Mouse (Mus musculus) midbrain, embryonic 16.5 days (tissue): ENCODE data around the gene Chrna9. TPM values are rescaled to one million over a fixed set of nuclear protein-coding genes. Genes with fewer than 3 reads are reported as not detected.

Source experiments
- ATAC-seq: fragments of 200-750 bp; cut with Nextera tagmentation; 2 replicates; pipeline ENCODE4 v1.8.0; 2017; ENCODE audit warnings: moderate TSS enrichment
- H3K27ac ChIP-seq: fragments of 300-500 bp; sonication (generic); 2 replicates; pipeline ENCODE4 v1.5.1; 2014; ENCODE audit warnings: mild to moderate bottlenecking, low read length, mixed read lengths
- H3K27me3 ChIP-seq: fragments of 300-500 bp; sonication (generic); 2 replicates; pipeline ENCODE4 v1.6.1; 2014; ENCODE audit warnings: low read depth, low read length, mixed read lengths; ENCODE audit not compliant: control insufficient read depth, insufficient read depth
- H3K36me3 ChIP-seq: fragments of 300-500 bp; sonication (generic); 2 replicates; pipeline ENCODE4 v1.6.1; 2014; ENCODE audit warnings: mild to moderate bottlenecking, low read length, moderate library complexity, mixed read lengths; ENCODE audit not compliant: control insufficient read depth, insufficient read depth
- H3K4me1 ChIP-seq: fragments of 300-500 bp; sonication (generic); 2 replicates; pipeline ENCODE4 v1.6.1; 2014; ENCODE audit warnings: mild to moderate bottlenecking, low read length, mixed read lengths; ENCODE audit not compliant: control insufficient read depth, insufficient read depth
- H3K4me2 ChIP-seq: fragments of 300-500 bp; sonication (generic); 2 replicates; pipeline ENCODE4 v1.6.1; 2014; ENCODE audit warnings: mild to moderate bottlenecking, low read length, mixed read lengths
- H3K4me3 ChIP-seq: fragments of 300-500 bp; sonication (generic); 2 replicates; pipeline ENCODE4 v1.5.1; 2014; ENCODE audit warnings: low read depth, mild to moderate bottlenecking, low read length, moderate library complexity, mixed read lengths
- H3K9ac ChIP-seq: fragments of 300-500 bp; sonication (generic); 2 replicates; pipeline ENCODE4 v1.6.1; 2014; ENCODE audit warnings: low read depth, low read length, mixed read lengths
- H3K9me3 ChIP-seq: fragments of 300-500 bp; sonication (generic); replicated peaks from 2 replicates; pipeline ENCODE4 v1.6.1; 2014; ENCODE audit warnings: mild to moderate bottlenecking, low read length, mixed read lengths; ENCODE audit not compliant: control insufficient read depth, poor library complexity, severe bottlenecking
- WGBS: fragments of 180-500 bp; shearing (Covaris S2); extraction: QIAGEN DNeasy Blood & Tissue Kit; methylation state at CpG from one replicate; pipeline ENCODE4 v1.1.7; 2014; 5-methylcytosine and 5-hydroxymethylcytosine counted together
- polyA plus RNA-seq: library from polyadenylated mRNA; unstranded; fragments of >200 nt; fragmentation: Nextera tagmentation; extraction: Ambion mirVana; gene quantifications from 2 replicates; pipeline ENCODE4 v1.2.1, GENCODE M21; 2015

Gene Chrna9
- polyA plus RNA-seq, 1 experiment from 2014 or later, result not detected

- Histone ChIP-seq H3K9me3 (no peaks in the 10 kb centered on the region), H3K4me1 (peaks cover 20% of the 10 kb centered on the region), H3K36me3 (no peaks in the 10 kb centered on the region), H3K4me3 (no peak overlapping the region; the same call in 1 of the 2 replicates), H3K27me3 (no peaks in the 10 kb centered on the region), H3K4me2 (peak overlapping the region; percentile 45), H3K27ac (peak overlapping the region; percentile 95), H3K9ac (peak overlapping the region; percentile 46)
- ATAC-seq, result peak; percentile 87
- 5% methylated on average over 6 of the region's 6 CpGs for WGBS
Observed at GRCm38 (mm10) chr5:65950236-65950635, 15.5 kb downstream of the Chrna9 start.

DNA sequence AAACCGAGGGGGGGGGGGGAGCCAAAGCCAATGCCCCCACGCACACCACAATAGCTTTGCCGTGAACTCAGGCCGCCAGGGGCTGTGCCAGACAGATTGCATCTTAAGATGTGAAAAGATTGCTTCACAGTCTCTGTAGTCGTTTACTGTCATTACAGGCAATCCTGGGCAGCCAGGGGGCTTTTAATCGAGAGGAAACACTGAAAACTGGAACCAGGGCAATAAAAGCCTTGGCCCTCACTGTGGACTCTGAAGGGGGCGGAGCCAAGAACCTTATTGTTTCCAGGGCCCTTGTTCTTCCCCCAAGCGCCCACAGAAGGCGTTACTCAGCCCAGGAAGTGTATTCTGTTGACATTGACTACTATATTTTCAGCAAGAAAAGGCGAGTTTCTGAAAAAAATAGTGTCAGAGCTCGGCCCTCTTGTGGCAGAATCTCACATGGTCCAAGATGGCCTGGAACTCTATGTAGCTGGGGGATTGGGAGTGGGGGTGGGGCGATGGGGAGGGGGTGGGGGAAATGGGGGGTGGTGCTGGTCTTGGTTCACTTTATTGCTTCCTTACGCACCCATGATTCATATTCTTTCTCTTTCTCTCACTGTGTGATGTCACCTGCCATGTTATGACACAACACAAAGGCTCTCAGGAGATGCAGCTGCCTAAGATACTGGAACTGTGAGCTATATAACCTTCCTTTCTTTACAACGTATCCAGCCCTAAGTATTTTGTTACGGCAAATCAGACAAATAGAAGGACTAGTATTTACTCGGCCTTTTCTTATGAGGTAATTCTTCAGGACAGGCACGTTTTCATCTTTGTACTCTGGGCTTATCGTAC lies 16.2 kb downstream of the Chrna9 start:
- H3K27ac ChIP-seq, result peak overlapping the region; percentile 95
- H3K4me2 ChIP-seq, result peak overlapping the region; percentile 45
- H3K27me3 ChIP-seq, result no peaks in the 10 kb centered on the region
- no peaks in the 10 kb centered on the region for H3K36me3 ChIP-seq
- H3K4me3 ChIP-seq, result no peak overlapping the region; the same call in 1 of the 2 replicates
- H3K9me3 ChIP-seq, result no peaks in the 10 kb centered on the region
- H3K9ac ChIP-seq, result peak overlapping the region; percentile 46
- peak; percentile 57 for ATAC-seq
- H3K4me1 ChIP-seq, result peaks cover 25% of the 10 kb centered on the region
- 33% methylated on average over 18 of the region's 18 CpGs for WGBS

DNA sequence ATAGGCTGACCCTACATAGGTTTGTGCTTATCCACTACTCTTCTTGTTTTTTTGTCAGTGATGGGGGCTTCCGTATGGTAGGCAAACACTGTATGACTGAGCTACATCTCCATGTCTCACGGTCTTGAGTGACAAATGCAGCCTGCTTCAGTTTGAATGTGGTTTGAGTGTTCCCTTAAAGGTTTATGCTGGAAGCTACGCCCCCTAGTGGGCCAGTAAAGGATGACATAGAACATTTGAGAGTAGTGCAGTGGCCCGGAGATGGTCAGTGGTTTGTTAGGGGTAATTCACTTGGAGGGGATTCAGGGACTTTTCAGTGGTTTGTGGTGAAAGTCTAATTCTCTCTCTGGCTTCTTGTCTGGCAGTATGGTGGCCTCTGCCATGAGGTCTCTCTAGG lies 16.8 kb downstream of the Chrna9 start:
- Histone ChIP-seq H3K4me3 (no peak overlapping the region), H3K9ac (no peak overlapping the region), H3K27me3 (no peaks in the 10 kb centered on the region), H3K27ac (peak overlapping the region; percentile 95), H3K36me3 (no peaks in the 10 kb centered on the region), H3K4me1 (peaks cover 25% of the 10 kb centered on the region), H3K9me3 (no peaks in the 10 kb centered on the region), H3K4me2 (no peak overlapping the region)
- WGBS, result 75% methylated on average over 4 of the region's 4 CpGs
- ATAC-seq, result no peak

- Histone ChIP-seq H3K9ac (peak overlapping the region; percentile 7; the same call in 1 of the 2 replicates), H3K27me3 (no peaks in the 10 kb centered on the region), H3K36me3 (no peaks in the 10 kb centered on the region), H3K4me1 (peaks cover 25% of the 10 kb centered on the region), H3K4me3 (no peak overlapping the region), H3K9me3 (no peaks in the 10 kb centered on the region), H3K27ac (peak overlapping the region; percentile 82), H3K4me2 (peak overlapping the region; percentile 42)
- ATAC-seq, result no peak
- WGBS, result 93% methylated on average over 16 of the region's 16 CpGs
Observed at GRCm38 (mm10) chr5:65954130-65955080, 19.7 kb downstream of the Chrna9 start.

DNA sequence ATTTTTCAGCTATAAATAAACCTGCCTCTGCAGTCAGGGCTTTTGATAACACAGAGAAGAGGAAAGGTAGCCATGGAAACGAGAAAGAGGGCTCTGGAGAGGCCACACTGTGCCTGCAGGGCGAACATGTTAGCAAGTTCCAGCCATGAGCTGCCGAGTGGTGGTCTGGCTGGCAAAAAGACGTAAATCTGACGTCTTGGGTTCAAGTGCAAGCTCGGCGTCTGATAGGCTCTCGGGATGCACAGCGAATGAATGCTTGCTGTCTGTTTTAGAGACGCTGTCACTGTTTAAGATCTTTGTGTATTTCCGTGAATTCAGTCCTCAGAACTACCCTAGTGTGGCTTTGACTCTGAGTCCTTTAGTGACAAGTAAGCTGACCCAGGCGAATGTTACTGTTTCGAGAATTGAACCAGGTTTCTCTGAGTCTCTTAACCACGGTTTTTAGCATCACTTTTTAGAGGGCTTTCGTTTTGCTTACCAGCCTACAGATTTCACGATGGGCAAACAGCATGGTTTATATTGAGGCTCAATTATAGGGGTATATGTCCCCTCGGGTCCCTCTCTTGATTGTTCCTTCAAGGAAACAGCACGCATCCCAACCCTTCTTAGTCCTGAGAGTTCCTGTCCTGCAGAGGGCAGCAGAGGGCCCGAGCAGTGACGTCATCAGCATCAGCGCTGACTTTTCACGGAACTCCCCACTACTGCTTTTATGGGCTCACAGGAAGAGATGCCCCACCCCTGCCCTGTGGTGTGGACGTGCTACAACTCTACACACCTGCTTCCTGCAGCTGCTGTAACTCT lies 20.8 kb downstream of the Chrna9 start:
- Histone ChIP-seq H3K27ac (peak overlapping the region; percentile 82), H3K9ac (peak overlapping the region; percentile 7; the same call in 1 of the 2 replicates), H3K4me3 (peak overlapping the region; percentile 22), H3K36me3 (no peaks in the 10 kb centered on the region), H3K27me3 (no peaks in the 10 kb centered on the region), H3K4me2 (peak overlapping the region; percentile 42), H3K9me3 (no peaks in the 10 kb centered on the region), H3K4me1 (peaks cover 16% of the 10 kb centered on the region)
- 34% methylated on average over 23 of the region's 23 CpGs for WGBS
- ATAC-seq, result peak; percentile 69

DNA sequence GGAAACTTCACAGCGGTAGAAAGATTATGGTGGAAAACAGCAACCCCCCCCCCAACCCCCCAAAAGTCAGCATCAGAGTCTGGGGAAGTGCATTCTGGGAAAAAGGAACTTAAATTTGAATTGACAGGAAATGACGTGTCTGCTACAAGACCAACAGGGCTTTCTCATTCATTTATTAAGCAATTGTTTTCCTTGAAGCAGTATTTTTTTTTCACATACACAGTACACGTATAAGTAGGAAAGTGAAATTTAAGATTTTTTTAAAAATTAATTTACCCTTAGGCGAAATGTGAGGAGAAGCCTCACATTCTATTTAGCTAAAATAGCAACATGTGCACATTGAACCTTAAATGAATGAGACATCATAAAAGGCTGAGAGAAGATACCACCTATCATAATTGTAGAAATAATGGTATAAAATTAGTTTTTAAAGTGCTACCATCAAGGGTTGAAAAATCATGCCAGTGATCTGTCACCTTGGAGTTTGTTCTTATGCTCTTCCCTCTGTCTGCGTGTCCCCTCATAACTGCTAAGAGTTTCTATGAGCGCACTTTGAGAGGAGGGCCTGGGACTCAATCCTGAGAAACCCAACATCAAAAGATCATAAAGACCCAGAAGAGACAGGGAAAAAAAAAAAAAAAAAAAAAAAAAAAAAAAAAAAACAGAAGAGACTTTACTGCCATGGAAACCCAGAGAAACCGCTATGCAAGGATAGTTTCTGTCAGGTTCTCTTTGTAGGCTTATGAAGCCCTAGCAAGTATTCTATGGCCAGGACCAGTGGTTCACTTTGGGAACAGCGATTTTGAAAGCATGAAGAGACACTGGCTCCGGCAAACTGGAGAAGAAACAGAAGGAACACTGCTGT lies 21.7 kb downstream of the Chrna9 start:
- Histone ChIP-seq H3K27ac (peak overlapping the region; percentile 82; the same call in 1 of the 2 replicates), H3K9me3 (no peaks in the 10 kb centered on the region), H3K4me3 (peak overlapping the region; percentile 22), H3K4me1 (peaks cover 13% of the 10 kb centered on the region), H3K4me2 (peak overlapping the region; percentile 42), H3K36me3 (no peaks in the 10 kb centered on the region), H3K9ac (no peak overlapping the region), H3K27me3 (no peaks in the 10 kb centered on the region)
- WGBS, result 75% methylated on average over 9 of the region's 9 CpGs
- ATAC-seq, result no peak

DNA sequence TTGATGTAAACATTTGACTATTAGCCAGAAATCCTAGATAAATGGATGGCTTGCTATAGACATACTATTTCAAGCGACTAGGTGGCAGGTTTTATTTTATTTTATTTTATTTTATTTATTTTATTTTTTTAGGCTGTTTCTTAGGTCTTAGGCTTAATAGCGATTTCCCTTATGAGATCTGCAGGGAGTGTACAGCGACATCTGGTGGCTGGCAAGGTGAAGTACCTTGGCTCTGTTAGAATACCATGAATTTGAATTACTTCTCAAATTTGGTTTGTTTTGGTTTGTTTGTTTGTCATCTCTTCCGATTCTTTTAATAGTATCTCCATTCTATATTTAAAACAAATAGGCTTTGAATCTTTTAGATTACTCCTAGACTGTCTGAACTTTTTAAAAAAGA lies 23.9 kb downstream of the Chrna9 start:
- Histone ChIP-seq H3K36me3 (no peaks in the 10 kb centered on the region), H3K27ac (no peak overlapping the region), H3K4me1 (peaks cover 13% of the 10 kb centered on the region), H3K9me3 (no peaks in the 10 kb centered on the region), H3K9ac (no peak overlapping the region), H3K4me3 (no peak overlapping the region), H3K4me2 (no peak overlapping the region), H3K27me3 (no peaks in the 10 kb centered on the region)
- 7% methylated on average over 4 of the region's 4 CpGs for WGBS
- ATAC-seq, result no peak
